Mouse (Mus musculus) testis, postnatal 10 days (tissue): ENCODE measurements at regions not wholly inside any gene's neighbourhood (a gene's known extent, or its start where the extent isn't known, plus 50 kb on each side); places are given as distances from the start of the nearest gene placed in this dataset.

Source experiments
- DNase-seq: peaks from one replicate; pipeline ENCODE4 v3.0.0; 2021; ENCODE audit warnings: low spot score

GRCm38 (mm10) chr12:27060899-27061762, 281.2 kb downstream of the Sox11 start:
- DNase-seq, result no peak

- DNase-seq, result peak; percentile 69
Measured at GRCm38 (mm10) chr12:27059885-27060284, 282.5 kb downstream of the Sox11 start.

DNA sequence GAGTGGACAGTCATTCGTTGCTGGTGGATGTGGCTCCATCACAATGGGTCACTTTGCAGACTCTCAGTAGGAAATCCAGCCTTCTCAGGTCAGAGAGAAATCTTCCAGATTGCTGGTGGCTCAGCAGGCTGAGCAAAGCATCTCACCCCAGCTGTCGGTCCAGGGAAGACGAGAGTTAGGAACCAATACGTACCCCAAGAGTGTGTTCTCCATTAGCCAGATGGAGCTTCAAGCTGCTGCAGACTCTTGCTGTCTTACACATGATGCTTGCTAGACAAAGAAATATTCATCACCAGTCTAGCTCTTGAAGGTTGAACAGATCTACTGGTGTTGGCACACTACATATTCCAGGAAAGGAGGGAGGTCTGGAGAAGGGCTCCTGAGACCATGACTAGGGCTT, 288.0 kb downstream of the Sox11 start:
- no peak for DNase-seq

DNA sequence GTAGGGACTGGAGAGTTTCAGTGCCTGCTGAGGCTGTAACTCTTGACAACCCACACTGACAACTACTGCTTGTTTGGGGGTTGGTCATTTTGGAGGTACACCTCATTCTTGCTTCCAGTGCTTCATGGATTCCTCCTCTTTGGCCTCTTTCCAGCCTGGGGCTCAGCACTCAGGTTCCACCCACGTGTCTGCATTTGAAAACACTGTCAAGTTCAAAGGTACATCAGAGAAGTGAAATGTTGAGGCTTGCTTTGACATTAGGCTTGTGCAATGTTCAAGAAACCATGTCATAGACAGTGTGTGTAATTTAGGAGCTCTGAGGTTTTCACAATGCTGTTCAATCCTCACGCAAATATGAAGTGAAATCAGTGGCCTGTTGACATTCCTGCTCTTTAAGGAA, 304.5 kb downstream of the Sox11 start:
- no peak for DNase-seq

DNA sequence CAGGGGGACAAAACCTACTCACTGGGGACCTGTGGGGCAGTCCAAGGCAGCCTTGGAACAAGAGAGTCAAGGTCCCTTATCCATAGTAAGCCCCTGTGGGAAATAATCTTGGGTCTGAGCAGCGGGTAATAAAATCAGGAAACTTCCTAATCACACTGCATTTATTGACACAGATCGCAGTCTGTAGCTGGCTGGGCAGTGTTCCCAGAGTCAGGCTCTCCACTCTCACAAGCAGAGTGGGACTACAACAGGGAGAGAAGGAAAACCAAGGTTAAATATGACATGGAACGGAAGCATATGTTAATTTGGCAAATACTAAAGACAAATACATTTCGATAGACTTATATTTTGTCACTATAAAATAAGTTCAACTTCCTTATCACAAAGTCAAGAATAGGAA, 322.6 kb downstream of the Sox11 start:
- DNase-seq, result no peak

- no peak for DNase-seq
Measured at GRCm38 (mm10) chr12:27018366-27018765, 324.0 kb downstream of the Sox11 start.

- DNase-seq, result no peak
Measured at GRCm38 (mm10) chr12:26999287-26999686, 343.1 kb downstream of the Sox11 start.

GRCm38 (mm10) chr12:26976284-26977065, 365.9 kb downstream of the Sox11 start:
- no peak for DNase-seq

DNA sequence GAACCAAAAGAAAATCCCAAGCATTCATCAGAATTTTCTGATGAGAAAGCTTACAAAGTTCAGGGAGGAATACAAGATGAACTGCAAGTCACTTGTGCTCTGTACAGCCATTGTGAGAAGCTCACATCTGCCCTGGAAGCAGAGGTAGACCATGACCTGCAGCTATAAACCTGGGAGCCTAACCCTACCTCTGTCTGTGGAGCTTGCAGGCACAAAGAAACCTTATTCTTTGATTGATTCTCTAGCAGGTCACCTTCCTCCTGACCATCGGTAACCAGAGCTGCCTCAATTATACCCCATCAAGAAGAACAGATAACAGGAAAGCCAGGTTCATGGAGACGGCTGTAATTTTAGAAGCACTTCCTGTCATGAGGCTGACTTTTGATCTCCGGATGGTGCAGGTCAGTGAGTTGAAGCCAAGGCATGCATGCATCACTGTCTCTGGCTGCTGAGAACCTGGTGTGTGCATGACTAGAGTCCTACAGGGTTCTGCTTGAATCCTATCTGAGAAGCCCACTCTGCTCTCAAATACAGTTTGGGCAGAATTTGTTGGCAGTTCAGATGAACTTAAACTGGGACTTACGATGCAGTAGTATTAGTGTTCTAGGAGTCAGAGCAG, 369.8 kb downstream of the Sox11 start:
- DNase-seq, result no peak

DNA sequence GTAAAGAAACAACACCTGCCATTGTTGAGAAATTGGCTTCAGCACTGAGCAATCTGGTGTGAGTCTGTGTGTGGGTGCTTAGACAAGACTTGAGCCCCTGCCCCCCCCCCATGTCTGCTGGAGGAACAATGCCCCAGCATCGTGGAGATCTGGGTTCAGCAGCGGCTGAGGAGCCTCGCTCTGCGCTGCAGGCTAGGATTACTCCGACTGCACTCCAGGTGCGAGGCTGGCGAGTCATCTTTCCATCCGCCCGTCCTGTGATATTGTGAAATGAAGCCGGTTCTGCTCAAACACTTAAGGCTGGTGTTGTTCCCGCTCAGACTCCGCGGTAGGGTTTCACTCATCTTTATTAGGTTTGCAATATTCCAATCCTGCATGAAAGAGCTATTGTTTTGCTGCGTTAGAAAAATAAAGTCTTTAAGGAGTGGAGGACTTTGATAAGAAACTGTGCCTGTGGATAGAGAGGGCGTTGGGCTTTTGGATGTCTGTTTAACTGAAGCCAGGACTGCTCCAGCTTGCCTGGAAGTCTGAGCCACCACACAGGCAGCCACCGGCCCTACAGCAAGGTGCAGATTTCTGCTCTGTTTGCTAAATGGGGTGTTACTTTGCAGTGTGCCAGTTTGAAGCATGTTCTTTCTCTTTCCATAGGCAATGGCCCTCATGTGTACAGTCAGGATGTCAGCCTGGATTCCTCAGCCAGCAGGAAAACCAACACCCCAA, 375.2 kb downstream of the Sox11 start:
- peak; percentile 30 for DNase-seq

GRCm38 (mm10) chr12:26963917-26964316, 378.5 kb downstream of the Sox11 start:
- no peak for DNase-seq

- no peak for DNase-seq
Measured at GRCm38 (mm10) chr12:26939831-26940230, 402.5 kb downstream of the Sox11 start.

DNA sequence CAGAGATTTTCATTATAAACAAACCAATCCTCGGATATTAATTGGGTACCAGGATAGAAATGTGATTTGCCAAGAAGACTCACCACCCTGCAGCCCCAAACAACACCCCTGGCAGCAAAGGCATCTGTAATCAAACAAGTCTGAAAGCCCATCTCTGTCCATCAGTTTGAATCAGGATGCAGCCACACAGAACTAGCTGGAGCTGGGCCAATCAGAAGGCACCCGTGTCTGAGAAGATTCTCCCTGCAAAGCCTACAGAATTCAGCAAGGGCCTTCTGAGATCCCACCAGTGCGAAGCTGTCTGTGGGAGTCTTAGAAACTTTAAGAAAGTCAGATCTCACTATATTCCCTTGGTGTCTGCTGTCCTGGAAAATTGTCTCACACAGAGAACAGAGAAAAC, 404.5 kb downstream of the Sox11 start:
- no peak for DNase-seq

DNA sequence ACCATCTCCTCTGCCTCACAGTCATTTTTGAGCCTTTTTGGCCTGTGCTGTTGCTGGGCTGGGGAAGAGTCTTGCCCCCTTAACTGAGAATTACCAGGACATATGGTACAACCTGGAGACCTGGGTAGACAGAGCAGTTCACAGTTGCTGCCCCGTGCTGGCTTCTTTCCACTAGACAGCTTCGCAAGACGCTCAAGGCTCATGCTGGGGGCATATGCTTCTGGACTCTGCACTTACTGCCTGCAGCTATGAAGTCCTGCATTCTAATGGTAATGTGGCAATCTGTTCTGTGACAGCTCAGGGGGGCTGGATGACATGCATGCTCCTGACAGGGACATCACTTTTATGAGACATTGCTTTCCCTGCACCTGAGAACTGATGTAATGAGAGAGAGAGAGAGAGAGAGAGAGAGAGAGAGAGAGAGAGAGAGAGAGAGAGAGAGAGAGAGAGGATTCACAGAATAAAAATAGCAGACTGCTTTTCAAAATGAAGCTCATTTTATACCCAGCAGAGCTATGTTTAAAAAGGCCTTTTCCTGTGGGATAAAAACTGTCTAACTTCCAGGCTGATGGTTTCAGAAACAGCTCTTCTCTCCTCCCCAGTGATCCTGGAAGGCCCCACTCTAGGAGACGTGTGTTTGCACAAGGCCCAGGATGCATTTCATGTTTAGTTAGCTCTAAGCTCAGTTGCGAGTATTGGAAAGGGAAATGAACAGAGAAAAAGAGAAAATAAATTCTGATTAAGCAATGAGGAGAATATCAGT, 405.5 kb downstream of the Sox11 start:
- no peak for DNase-seq

GRCm38 (mm10) chr12:26930155-26930867, 412.1 kb downstream of the Sox11 start:
- DNase-seq, result no peak

DNA sequence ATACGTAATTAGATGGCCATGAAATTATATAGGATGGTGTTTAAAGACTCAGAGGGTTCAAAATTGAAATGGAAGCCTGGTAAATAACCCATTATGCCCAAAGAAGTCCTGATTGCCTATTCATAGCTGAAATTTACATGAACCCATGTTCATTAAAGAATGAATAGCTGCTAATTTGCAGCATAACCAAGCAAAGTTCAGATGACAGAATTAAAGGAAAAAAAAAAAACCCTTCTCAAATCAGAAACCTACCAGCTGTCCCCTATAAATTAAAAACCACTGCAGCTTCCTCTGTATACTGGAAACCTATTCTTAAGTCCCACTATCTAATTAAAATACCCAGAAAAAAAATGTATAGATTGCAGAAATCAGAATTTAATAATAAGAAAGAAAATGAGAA, 436.2 kb downstream of the Sox11 start:
- no peak for DNase-seq

DNA sequence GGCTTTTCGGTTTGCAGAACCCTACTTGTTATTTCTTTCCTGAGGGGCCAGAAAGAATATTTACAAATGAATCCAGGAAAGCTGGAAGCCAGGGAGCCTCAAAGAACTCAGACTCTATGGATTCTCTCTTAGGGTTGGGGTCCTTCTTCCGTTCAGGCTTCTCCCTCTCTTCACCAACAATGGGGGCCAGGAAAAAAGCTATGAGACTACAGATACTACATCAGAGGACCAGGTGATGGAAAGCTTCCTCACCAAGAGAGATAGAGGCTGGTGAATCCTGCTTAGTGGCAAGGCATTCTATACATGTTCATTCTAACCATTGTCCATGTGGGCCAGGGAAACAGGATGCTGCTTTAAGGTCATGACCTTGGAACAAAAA, 434.9 kb downstream of the Cmpk2 start:
- DNase-seq, result no peak

DNA sequence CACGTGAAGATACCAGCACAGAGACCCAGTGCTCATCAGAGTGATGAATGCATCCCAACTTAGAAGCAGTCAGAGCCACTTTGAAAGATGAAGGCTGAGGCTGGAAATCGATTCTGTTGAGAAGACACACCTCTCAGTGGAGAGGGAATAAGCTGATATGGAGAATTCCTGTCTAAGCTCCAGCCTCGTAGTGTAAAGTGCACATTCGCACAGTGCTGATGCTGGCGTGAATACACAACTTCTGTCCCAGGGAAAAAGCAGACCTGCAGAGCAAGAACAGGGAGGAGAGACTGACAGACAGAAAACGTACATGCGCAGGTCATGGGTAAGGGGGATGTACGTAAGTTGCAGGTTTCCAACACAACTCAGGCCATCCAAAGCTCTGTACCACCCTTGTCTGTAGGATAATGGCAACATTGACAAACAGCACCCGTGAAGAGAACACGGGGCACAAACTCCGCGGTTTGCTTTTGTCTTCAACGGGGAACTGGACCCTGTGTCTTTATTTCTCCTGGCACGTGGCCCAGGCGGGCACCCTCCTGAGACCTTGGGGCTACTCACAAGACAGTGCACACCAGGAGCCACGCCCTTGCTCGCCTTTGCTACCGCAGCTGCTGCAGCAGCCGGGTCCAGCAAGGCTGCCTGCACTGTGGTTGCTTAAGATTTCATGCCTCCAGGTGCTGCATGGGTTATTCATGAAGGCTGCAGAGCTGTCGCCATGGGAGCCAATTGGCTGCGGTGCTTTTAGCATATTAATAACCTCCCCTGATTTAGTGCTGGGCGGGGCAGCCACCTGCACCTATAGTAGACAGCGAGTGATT, 434.3 kb downstream of the Cmpk2 start:
- peak; percentile 47 for DNase-seq

DNA sequence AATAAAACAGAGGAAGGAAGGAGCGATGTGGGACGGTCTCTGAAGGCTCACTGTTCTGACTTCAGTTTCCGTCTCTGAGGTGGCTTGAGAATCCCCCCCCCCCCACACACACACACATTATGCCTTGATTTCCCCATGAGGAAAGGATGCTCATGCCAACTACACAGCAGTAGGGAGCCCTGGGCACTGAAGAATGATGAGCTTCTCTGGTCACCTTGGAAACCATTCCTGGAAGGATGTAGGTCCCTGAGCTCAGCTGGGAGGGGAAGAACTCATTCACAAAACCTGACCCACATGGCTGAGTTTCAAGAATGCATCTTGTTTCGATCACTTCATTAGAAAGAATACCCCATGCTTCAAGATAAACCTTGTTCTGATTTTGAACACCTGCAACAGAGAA, 422.2 kb downstream of the Cmpk2 start:
- DNase-seq, result no peak

- no peak for DNase-seq
Measured at GRCm38 (mm10) chr12:26886635-26887014, 417.6 kb downstream of the Cmpk2 start.
